Mouse (Mus musculus) adrenal gland, adult 2 months (tissue): Measurements from ENCODE around the gene Serpina3i. TPM values are rescaled to one million over a fixed set of nuclear protein-coding genes. Genes with fewer than 3 reads are reported as not detected.
"Not testable (repeated sequence)": the region's sequence is repeated elsewhere in the genome, so short reads cannot be mapped to it uniquely, and the experiment has no call there.

ENCODE experiments used
- DNase-seq: peaks from one replicate; pipeline ENCODE4 v3.0.0; 2021
- long read RNA-seq: library from polyadenylated mRNA; stranded (forward); transcript quantifications from one replicate; pipeline ENCODE4 v2.0.0, GENCODE M21; 2021
- polyA plus RNA-seq: library from polyadenylated mRNA; depleted of rRNA; stranded (reverse); fragments of >200 nt; gene quantifications from 2 replicates; pipeline ENCODE4 v1.2.3, GENCODE M21; 2012; rRNA removed
- total RNA-seq, 2 experiments: library from RNA; stranded (reverse); gene quantifications; 2 replicates each; pipeline ENCODE4 v1.2.3; 2021

The Serpina3i gene
- total RNA-seq, result under 1 TPM; 0.45 to 0.52 TPM
- polyA plus RNA-seq, result 0.26 and 0.29 TPM in 2 replicates
- long read RNA-seq, result 0 reads

- no peak for DNase-seq
Measured at GRCm38 (mm10) chr12:104262863-104263262, at the start of gene Serpina3i. Gene Serpina3i (plus strand): TSS chr12:104263122.

DNA sequence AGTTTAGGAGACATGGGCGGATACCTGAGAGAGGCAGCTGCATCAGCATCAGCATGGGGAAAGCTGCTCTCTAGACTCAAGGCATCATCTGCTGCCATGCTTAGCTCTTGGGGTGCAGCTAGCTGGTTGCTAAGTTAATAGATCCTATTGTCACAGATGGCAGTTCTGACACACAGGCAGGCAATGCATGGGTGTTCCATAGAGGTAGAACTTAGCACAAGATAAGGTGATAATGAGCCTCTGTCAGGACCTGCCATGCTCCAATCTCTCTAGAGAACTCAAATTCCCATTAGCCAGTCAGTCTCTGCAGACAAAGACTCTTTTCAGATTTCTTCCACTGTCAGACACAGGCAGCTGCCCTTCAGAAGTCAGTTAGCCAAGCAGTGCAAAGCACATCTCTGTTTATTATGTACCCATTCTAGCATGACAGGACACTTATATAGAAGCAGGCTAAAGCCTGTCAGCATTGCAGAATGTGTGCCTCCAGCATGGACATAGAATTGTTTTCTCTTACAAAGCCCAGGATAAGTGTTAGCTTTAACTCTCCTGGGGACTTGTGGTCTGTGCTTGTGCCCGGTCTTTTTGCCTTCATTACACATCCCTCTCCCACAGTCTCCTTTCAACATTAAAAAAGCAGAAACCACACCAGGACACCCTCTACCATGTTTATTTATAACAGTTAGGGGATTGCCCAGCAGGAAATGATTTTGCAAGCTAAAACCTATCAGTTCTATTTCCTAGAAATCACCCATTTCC lies 49.1 kb upstream of the Serpina3i start:
- no peak for DNase-seq

DNA sequence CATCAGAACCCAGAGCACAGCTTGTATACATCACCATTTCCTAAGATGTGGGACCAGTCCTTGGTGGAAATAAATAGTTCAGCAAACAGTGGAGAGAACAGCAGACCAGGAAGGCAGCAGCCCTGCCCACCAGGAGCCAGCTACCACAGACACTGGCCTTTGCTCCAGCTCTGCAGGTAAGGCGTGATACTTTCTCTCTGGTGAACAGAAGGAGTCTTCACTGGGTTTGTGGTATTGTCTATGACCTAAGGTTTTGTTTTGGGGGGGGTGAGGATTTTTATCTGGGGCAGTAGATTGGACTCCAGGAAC lies 48.5 kb upstream of the Serpina3i start, which contains the start of gene Serpina3f:
Gene Serpina3f (plus strand): TSS at position 100 of the 309 bp plus-strand sequence.
- DNase-seq, result no peak

- DNase-seq, result no peak
Measured at GRCm38 (mm10) chr12:104215249-104215648, 47.7 kb upstream of the Serpina3i start.

GRCm38 (mm10) chr12:104221616-104222015 lies 41.3 kb upstream of the Serpina3i start:
- no peak for DNase-seq

DNA sequence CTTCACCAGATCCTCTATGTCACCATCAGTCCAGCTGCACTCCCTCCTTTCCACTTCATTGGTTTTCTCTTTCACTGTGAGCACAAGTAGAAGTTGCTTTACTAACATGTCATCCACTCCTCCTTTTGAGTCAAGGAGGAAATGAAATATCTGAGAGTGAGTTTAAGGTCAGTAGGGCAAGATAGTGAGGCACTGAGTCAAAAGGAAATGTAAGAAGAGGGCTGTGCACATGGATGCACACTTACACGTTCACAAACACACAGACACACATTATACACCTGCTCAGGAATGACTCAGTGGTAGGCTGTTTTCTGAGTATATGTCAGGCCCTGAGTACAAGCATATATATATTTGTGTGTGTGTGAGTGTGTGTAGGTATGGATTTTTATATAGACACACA lies 39.2 kb upstream of the Serpina3i start:
- DNase-seq, result no peak

DNA sequence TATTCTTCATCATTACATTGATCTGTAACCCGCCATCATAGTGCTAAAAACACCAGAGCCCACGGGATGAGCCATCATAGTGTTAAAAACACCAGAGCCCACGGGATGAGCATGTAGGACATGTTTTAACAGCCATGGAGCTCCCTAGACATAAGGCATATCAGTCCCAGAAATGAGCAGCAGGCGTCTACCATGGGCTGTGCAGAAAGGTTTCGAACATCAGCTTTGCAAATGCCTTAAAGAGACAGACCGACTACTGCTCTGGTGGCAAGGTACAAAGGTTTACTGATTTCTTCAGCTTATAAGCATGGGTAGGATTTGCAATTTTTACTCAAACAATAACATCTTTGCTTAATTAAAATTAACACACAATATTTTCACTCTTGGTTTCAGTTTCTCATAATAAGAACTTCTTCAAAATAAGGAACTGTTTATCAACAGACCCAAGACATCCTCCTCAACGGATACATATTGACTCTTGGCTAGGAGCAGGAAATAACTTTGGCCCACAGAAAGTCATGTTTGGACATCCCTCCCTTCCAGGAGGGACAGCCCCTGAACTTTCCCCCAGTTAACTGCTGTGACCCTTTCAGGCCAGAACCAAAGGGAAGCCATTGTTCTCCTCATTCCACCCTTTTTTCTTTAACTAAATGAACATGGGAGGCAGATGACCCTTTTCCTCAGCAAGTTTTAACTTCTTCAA lies 38.2 kb upstream of the Serpina3i start:
- DNase-seq, result no peak

DNA sequence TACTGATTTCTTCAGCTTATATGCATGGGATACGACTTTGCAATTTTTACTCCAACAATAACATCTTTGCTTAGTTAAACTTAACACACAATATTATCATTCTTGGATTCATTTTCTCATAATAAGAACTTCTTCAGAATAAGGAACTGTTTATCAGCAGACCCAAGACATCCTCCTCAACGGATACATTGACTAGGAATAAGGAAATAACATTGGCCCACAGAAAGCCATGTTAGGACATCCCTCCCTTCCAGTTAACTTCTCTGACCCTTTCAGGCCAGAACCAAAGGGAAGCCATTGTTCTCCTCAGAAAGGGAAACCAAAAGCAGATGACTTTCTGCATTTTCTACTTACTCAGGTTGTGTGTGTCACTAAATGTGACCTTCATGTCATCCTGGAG lies 32.2 kb upstream of the Serpina3i start:
- no peak for DNase-seq

- no peak for DNase-seq
Measured at GRCm38 (mm10) chr12:104235915-104236314, 27.0 kb upstream of the Serpina3i start, which contains the start of gene Serpina3g. Gene Serpina3g (plus strand): TSS chr12:104236245.

- not testable (repeated sequence) for DNase-seq
Measured at GRCm38 (mm10) chr12:104238048-104238447, 24.9 kb upstream of the Serpina3i start.

DNA sequence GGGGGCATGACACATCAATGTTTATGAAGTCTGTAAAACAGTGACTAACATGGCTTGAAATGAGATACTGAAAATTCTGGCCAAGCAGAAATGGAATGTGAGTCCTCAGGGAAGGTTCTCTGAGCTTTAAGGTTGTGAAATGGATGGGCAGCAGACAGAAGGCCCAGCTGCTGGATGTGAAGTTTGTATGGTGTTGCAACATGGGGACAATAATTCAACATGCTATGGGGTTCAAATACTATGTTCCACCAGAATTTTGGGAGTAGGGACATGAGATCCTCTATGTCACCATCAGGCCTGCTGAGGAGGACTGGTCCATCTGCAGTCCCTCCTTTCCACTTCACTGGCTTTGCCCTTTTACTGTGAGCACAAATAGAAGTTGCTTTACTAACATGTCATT lies 19.6 kb upstream of the Serpina3i start:
- no peak for DNase-seq

GRCm38 (mm10) chr12:104245092-104245491 lies 17.8 kb upstream of the Serpina3i start:
- DNase-seq, result no peak

DNA sequence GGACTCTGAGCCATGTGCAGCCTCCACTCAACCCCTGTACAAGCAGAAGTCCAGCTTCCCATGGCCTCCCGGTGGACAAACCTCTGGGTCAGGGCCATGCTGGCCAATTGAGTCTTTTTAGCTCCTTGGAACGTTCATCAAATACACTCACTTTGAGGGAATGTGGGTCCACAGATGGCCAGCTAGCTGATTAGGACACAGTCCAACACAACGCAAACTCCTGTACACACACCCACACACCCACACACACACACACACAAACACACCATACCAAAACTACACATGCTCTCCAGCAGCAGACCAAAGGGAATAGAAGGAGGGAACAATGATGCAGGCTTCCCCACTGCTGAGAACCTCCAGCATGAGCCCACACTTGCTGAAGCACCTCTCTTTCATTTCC lies 17.3 kb upstream of the Serpina3i start:
- DNase-seq, result no peak

DNA sequence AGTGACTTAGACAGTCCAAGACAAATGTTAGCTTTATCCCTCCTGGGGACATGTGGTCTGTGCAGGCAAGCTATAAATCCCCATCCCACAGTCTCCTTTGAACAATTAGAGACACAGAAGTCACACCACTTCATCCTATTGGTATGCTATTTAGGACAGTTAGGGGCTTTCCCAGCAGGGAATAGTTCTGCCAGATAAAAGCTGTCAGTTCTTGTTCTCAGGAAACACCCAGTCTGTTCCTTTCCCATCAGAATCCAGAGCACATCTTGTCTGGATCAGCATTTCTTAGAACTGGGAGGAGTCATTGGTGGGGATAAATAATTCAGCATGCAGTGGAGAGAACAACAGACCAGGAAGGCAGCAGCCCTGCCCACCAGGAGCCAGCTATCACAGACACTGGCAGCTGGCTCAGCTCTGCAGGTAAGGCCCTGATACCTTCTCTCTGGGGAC lies 15.3 kb upstream of the Serpina3i start:
- no peak for DNase-seq

DNA sequence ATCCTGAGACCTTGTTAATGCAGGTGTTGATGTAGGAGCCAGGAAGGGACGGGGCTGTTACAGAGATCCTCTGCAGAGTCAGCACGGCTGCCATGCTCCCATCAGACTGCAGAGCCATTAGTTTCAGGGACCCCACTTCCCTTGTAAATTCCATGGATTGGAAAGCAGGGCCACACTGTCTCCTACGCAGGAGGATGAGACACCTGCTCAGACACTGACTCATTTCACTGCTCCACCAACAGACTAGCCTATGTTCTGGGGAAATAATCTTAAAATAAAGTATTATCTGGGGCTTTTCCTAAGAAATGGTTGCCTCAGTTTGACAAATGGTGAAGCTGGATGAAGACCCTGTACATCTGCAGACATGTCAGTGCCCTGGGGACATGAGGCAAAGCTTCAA lies 14.7 kb upstream of the Serpina3i start:
- no peak for DNase-seq

GRCm38 (mm10) chr12:104261041-104261440 lies 1.9 kb upstream of the Serpina3i start:
- DNase-seq, result no peak

DNA sequence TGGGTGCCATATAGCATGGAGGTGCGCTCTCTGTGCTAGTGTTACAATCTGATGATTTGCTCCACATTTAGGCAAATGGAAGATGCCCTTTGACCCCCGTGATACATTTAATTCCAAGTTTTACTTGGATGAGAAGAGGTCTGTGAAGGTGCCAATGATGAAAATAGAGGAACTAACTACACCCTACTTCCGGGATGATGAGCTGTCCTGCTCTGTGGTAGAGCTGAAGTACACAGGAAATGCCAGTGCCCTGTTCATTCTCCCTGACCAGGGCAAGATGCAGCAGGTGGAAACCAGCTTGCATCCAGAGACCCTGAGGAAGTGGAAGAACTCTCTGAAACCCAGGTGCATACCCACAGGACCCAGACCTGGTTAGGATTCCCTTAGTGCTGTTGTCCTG lies 3.5 kb downstream of the Serpina3i start:
- no peak for DNase-seq

- no peak for DNase-seq
Measured at GRCm38 (mm10) chr12:104278216-104279055, 15.5 kb downstream of the Serpina3i start.

DNA sequence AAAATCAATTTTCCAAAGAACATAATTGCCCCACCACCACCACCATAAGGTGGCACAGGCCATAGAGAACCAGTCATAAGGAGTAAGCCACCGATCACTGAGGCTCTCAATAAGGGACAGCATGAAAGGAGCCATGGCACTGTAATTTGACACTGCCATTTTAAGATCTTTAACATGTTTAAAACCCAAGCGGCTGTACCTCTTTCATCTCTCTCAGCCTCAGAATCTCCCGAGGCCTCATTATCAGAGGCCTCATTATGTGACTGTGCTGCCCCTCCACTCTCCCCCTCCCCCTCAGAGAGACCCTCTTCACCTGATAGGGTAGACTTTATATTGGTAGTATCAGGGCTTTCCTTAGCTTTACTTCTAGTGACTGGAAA lies 16.1 kb downstream of the Serpina3i start:
- no peak for DNase-seq

DNA sequence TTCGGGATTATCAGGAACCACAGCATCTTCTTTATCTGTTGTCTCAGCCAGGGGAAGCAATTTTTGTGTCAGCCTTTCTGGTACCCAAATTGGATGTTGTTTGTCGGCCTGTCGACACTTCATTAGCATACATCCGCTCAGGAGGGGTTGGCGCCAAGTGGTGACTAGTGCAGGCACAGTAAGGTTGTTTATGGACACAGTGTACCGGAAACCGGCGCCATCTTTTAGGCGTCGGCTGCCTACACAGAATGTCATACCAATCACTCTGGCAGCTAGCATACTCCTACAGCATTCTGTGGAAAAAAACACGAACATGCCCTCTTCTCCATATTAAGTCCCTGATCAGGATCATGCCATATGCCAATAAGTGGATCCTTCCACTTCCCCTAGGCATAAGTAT lies 20.5 kb downstream of the Serpina3i start:
- no peak for DNase-seq

GRCm38 (mm10) chr12:104288336-104288735 lies 25.4 kb downstream of the Serpina3i start:
- DNase-seq, result no peak

DNA sequence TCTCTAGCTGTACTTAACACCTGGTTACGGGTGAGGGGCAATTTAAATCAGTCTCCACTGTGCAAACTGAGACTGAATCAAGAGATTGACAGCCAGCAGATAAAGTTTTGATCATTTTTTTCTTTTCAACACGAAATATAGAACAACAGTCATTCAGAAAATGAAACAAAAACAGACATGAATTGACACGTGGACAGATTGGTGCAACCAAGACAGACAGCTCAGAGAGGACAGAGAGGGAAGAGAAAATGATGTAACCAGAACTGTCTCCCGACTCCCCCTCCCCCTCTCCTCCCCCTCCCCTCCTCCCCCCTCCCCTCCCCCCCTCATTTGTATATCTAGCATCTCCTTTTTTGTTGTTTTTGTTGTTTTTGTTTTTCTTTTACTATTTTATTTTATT lies 26.9 kb downstream of the Serpina3i start:
- no peak for DNase-seq

DNA sequence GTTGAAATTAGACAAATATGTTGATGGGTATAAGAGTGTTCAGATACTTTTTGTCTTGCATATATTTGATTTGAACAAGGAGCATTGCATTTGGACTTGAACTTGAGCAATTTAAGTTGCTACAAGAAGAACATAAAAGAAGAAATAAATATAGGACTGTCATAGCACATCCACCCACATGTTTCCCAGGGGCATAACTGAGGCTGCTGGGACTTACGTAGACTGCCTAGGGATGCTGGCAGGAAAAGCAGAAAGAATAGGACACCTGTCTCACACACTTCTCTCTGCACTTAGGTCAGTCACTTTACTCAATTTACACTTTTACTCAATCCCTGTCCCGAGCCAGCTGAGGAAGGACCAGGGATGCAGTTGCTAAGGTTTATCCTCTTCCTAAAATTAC lies 31.0 kb downstream of the Serpina3i start:
- no peak for DNase-seq
